Mouse (Mus musculus) forebrain, embryonic 10.5 days (tissue): Measurements from ENCODE around the gene Mylk. TPM values are rescaled to one million over a fixed set of nuclear protein-coding genes. Genes with fewer than 3 reads are reported as not detected.

Experiments
- DNase-seq: peaks from one replicate; pipeline ENCODE4 v3.0.0-alpha.2; 2017; ENCODE audit warnings: low spot score; ENCODE audit errors: extremely low spot score
- H3K27ac ChIP-seq: fragments of 300-500 bp; sonication (generic); 2 replicates; pipeline ENCODE4 v1.5.1; 2016; ENCODE audit warnings: mild to moderate bottlenecking
- H3K27me3 ChIP-seq: fragments of 300-500 bp; sonication (generic); 2 replicates; pipeline ENCODE4 v1.6.1; 2016; ENCODE audit warnings: mild to moderate bottlenecking; ENCODE audit not compliant: poor library complexity, severe bottlenecking
- H3K36me3 ChIP-seq: fragments of 300-500 bp; sonication (generic); replicated peaks from 2 replicates; pipeline ENCODE4 v1.6.1; 2016; ENCODE audit warnings: mild to moderate bottlenecking, moderate library complexity
- H3K4me1 ChIP-seq: fragments of 300-500 bp; sonication (generic); 2 replicates; pipeline ENCODE4 v1.6.1; 2016
- H3K4me3 ChIP-seq: fragments of 300-500 bp; sonication (generic); 2 replicates; pipeline ENCODE4 v1.5.1; 2016; ENCODE audit warnings: mild to moderate bottlenecking, moderate library complexity
- H3K9me3 ChIP-seq: fragments of 300-500 bp; sonication (generic); 2 replicates; pipeline ENCODE4 v1.6.1; 2016; ENCODE audit warnings: mild to moderate bottlenecking, moderate library complexity
- WGBS: fragments of 180-500 bp; shearing (Covaris S2); methylation state at CpG from one replicate; pipeline ENCODE4 v1.1.7; 2016; 5-methylcytosine and 5-hydroxymethylcytosine counted together
- polyA plus RNA-seq: library from polyadenylated mRNA; unstranded; fragments of >200 nt; fragmentation: Nextera tagmentation; extraction: Ambion mirVana; gene quantifications from 2 replicates; pipeline ENCODE4 v1.2.1, GENCODE M21; 2016

Mylk gene
- polyA plus RNA-seq, 1 experiment from 2014 or later, result 5.1 TPM

DNA sequence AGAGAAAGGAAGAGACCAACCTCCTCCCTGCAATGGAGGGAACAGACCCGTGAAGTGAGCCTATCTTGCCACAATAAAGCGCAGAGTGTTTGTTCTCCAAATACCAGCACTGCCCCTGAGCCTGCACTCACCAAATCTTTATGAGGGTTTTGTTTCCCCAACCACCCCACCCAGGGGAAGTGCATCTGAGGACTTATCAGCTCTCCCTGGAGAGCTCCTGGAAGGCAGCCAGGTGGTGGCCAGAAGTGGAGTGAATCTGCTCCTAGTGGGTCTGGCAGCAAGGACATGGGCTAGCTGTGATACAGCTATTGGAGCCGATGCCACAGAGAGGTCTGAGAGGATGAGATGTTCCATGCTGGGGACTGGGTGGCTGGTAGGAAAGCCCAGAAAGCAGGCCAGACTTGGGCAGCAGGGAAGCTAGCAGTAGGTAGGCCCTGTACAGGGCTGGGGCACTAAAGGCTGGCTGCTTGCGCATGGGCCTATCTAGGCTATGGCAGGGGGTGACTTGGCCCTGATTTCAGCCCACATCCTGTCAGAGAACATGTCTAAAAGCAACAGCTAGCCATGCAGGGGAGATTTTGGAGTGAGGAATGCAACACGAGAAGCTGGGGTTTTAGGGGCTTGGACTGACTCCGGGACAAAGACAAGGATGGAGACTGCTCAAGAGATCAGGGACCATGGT lies 180.1 kb downstream of the Mylk start:
- Histone ChIP-seq H3K27me3 (peaks cover 4% of the 10 kb centered on the region), H3K27ac (peak overlapping the region; percentile 40; the same call in 1 of the 2 replicates), H3K4me3 (no peak overlapping the region), H3K9me3 (no peaks in the 10 kb centered on the region), H3K36me3 (0 out of 2 replicates have a peak, but pooled peaks cover 2% of the 10 kb centered on the region), H3K4me1 (peaks cover 55% of the 10 kb centered on the region)
- WGBS, result 77% methylated on average over 6 of the region's 6 CpGs
- DNase-seq, result no peak

DNA sequence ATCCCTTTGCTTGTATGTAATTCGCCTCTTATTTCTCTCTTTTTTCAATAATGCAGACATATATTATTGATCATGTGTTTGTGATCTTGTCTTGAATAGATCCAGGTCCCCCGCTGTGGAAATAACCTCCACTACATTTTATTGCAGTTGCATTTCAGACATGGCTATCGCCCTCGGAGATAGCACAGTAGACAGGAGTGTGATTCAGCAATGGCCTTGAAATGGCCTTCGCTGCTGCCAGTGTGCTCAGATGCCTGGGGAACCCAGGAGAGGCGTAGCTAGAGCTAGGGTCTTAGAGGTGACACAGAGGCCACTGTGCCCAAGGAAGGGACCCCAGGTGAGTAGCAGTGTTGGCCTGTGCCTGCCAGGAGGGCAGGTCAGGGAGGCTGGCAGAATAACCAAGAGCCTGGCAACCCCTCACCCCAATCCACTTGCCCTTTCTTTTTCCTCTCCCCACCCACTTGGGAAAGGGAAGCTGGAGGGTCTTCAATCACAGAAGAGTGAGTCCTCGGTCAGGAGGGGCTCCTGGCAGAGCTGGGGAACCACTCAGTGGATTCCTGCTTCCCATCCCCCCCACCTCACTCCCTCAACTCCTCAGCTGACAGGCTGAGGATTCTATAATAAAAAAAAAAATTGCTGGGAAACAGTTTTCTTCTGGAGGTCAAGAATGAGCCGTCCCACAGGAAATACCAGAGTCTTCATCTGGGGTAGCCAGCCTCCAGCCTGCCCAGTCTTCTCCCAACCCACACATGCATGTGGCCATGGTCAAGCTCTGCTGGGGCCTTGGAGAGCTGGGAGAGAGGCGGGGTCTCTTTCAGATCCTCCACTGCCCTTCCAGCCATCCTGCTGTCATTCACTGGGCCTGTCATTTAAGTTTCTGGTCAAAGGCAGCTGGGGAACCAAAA lies 181.8 kb downstream of the Mylk start:
- Histone ChIP-seq H3K36me3 (0 out of 2 replicates have a peak, but pooled peaks cover 2% of the 10 kb centered on the region), H3K27me3 (peaks cover 4% of the 10 kb centered on the region), H3K4me3 (no peak overlapping the region), H3K4me1 (peaks cover 47% of the 10 kb centered on the region), H3K9me3 (no peaks in the 10 kb centered on the region), H3K27ac (0 out of 2 replicates have a peak overlapping the region, but pooled peaks have one; percentile 54)
- 85% methylated on average over 9 of the region's 9 CpGs for WGBS
- DNase-seq, result no peak

DNA sequence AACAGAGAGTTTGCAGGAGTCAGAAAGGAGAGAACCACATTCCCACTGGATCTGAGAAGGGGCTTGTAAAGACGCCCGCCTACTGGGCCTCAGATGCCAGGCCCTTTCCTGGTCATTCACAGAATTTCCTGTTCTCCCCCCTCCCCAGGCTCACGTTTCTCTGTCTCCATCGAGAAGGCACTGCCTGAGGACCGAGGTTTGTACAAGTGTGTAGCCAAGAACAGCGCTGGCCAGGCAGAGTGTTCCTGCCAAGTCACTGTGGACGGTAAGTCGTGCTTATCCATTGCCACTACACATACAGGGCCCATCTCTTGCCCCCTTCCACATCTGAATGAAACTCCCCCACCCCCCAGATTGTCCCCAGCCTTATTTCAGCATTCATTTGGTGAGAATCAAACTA lies 184.7 kb downstream of the Mylk start:
- no peaks in the 10 kb centered on the region for H3K27me3 ChIP-seq
- H3K9me3 ChIP-seq, result no peaks in the 10 kb centered on the region
- no peak for DNase-seq
- no peaks in the 10 kb centered on the region for H3K36me3 ChIP-seq
- peak overlapping the region; percentile 57; the same call in 1 of the 2 replicates for H3K27ac ChIP-seq
- 85% methylated on average over 8 of the region's 8 CpGs for WGBS
- no peak overlapping the region for H3K4me3 ChIP-seq
- H3K4me1 ChIP-seq, result peaks cover 45% of the 10 kb centered on the region

DNA sequence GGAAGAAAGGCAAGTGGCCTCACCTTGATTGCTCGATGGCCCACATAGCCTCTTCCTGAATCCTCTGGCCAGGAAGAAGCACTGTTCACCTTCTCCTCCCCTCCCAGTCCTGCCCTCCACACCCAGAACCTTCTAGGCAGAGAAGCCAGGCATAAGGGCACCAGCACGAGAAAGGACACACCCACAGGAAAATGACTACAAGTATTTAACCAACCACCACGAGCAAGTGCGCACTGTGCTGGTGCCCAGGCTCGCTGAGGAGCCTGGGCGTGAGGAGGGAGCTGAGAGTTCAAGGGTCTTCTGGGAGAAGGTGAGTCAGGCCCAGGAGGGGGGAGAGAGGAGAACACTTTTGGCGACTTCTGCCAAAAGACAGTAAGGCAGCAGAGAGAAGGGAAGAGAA lies 185.1 kb downstream of the Mylk start:
- DNase-seq, result no peak
- Histone ChIP-seq H3K9me3 (no peaks in the 10 kb centered on the region), H3K36me3 (no peaks in the 10 kb centered on the region), H3K27ac (peak overlapping the region; percentile 49; the same call in 1 of the 2 replicates), H3K27me3 (no peaks in the 10 kb centered on the region), H3K4me3 (no peak overlapping the region), H3K4me1 (peaks cover 45% of the 10 kb centered on the region)
- 84% methylated on average over 7 of the region's 7 CpGs for WGBS

DNA sequence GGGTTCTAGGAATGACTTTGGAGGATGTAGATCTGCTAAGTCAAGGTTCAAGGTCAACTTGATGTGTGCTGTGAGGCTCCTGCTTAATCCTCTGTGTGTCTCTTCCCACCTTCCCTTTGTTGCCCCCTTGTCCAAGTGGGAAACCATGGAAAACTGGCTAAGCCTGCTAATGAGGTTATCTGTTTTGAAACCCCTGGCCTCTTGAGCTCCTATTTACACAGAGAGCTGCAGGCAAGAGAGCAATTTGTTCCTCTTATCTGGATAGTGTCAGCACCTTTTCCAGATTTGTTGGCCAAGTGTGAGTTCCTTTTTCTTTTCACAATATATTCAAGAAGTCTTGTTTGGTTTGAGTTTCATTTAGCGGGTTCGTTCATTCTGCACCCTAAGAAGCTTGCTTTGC lies 186.3 kb downstream of the Mylk start:
- H3K9me3 ChIP-seq, result no peaks in the 10 kb centered on the region
- no peaks in the 10 kb centered on the region for H3K36me3 ChIP-seq
- WGBS, result 90% methylated on average over 2 of the region's 2 CpGs
- H3K27ac ChIP-seq, result no peak overlapping the region
- H3K4me1 ChIP-seq, result peaks cover 46% of the 10 kb centered on the region
- no peaks in the 10 kb centered on the region for H3K27me3 ChIP-seq
- no peak overlapping the region for H3K4me3 ChIP-seq
- DNase-seq, result no peak

DNA sequence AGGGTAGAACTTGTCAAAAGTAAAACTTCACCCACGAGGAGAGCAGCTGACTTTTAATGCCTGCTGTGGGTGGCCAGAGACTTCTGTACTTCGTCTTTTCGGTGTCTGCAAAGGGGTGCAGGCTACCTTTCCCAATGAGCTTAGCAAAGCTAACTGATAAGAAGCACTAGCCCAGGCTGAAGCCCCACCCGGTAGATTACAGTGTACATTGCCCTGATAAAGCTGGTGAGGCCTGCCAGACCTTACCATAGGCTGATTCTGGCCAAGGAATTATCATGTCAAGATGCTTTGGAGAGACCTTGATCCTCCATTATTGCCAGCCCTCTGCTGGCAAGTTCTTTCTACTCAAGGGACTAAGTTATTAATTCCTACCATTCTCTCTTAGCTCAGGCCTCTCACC lies 188.2 kb downstream of the Mylk start:
- Histone ChIP-seq H3K27me3 (no peaks in the 10 kb centered on the region), H3K27ac (no peak overlapping the region)
- WGBS, result 89% methylated on average over 4 of the region's 4 CpGs

DNA sequence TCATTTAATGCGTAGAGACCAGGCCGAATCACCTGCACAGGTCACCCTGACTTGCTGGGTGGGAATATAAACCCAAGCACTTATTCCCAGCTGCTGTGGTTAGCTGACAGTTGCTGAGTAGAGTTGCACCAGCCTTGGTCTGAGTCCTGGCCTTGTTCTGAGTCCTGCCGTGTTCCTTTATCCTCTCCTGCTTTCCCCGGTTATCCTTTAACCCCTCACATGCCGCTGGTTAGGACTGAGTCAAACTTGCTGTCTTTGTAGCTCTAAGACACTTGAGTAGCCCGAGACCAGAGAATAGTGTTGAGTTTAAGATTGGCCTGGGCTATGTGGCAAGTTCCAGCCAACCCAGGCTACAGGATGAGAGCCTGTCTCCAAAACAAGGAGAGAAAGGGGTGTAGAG lies 189.5 kb downstream of the Mylk start:
- H3K27me3 ChIP-seq, result no peaks in the 10 kb centered on the region
- H3K9me3 ChIP-seq, result no peaks in the 10 kb centered on the region
- 0 out of 2 replicates have a peak overlapping the region, but pooled peaks have one; percentile 37 for H3K27ac ChIP-seq
- H3K4me1 ChIP-seq, result peaks cover 61% of the 10 kb centered on the region
- 44% methylated on average over 6 of the region's 6 CpGs for WGBS
- H3K4me3 ChIP-seq, result no peak overlapping the region
- H3K36me3 ChIP-seq, result no peaks in the 10 kb centered on the region
- no peak for DNase-seq

More for the DNA sequence above, 188.2 kb downstream of the Mylk start:
- no peak overlapping the region for H3K4me3 ChIP-seq
- no peaks in the 10 kb centered on the region for H3K36me3 ChIP-seq
- no peaks in the 10 kb centered on the region for H3K9me3 ChIP-seq
- H3K4me1 ChIP-seq, result peaks cover 57% of the 10 kb centered on the region
- no peak for DNase-seq

DNA sequence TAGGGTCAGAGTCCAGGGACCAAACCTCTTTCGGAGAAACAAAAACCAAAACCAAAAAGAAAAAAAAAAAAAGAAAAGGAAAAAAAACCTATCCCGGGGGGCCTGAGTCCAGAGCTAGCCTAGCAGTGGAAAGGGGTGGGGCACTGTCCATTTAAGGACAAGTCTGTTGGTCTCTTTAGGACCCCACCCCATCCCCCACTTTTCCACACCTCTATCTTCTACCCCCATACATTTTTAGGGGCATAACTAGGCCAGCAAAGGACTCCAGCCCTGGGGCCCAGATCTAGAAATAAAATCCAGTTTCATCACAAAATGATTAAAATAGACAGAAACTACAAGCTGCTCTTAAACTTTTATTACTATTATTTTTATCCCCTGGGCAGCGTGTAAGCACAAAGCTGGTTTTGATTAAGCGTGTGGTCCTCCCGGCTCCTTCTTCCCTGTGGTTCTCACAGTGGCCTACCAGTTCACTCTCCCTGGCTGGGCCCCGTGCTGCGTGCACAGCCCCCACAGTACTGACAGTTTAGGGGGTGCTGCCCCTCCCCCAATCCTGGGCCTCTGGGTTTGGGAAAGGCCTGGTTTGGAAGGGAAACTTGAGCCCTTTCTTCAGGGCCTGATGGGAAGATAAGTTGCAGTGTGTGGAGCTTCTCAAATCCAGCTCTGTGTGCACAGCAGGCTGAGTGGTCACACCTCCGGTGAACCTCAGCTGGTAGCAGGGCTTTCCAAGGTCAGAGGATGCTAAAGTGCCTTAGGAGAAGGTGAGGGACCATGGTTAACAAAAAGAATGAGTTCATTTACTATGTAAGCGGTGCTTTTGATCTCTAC lies 190.7 kb downstream of the Mylk start:
- Histone ChIP-seq H3K27me3 (no peaks in the 10 kb centered on the region), H3K27ac (peak overlapping the region; percentile 77), H3K4me3 (no peak overlapping the region), H3K9me3 (no peaks in the 10 kb centered on the region), H3K36me3 (no peaks in the 10 kb centered on the region), H3K4me1 (peaks cover 58% of the 10 kb centered on the region)
- WGBS, result 46% methylated on average over 9 of the region's 9 CpGs
- peak; percentile 31 for DNase-seq

DNA sequence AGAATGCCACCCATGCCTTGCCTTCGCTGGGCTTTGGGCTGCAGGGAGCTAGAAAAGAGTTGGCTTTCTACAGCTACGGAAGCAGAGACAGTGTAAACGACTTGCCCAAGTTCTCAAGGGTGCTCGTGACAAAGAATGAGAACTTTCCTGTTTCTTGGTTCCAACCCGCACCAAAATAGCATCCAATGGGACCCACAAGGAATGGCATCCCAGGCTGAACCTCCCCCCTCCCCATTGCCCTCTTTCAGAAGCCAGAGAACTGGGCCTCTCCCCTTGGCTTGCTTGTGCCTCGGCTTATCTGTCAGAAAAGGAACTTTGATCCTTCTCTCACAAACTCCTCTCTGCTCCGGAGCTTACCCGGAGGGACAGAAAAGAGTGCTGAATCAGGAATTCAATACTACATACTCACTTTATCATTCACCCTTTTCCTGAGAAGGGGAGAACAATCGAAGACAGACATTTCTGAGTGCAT lies 191.4 kb downstream of the Mylk start:
- Histone ChIP-seq H3K4me3 (no peak overlapping the region), H3K27ac (peak overlapping the region; percentile 77), H3K9me3 (no peaks in the 10 kb centered on the region), H3K4me1 (peaks cover 59% of the 10 kb centered on the region), H3K27me3 (no peaks in the 10 kb centered on the region), H3K36me3 (no peaks in the 10 kb centered on the region)
- 63% methylated on average over 9 of the region's 9 CpGs for WGBS
- DNase-seq, result no peak

DNA sequence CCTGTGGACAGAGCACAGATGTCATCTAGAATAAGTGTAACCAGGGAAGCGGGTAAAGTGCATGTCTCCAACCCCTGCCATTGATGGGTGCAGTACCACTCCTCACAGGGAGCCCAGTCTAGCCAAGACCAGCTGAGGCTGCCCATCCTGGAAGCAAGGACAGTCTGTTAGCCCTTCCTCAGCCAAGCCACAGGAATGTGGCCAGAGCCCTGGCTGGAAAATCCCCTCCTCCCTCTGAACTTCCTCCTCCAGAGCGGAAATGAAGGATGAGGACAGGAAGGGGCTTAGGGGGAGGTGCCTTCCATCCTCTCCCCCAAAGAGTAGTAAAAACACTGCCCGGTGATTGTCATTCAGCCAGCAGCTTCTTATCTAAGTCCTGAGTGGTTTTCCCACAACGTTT lies 192.6 kb downstream of the Mylk start:
- no peaks in the 10 kb centered on the region for H3K36me3 ChIP-seq
- H3K9me3 ChIP-seq, result no peaks in the 10 kb centered on the region
- WGBS, result 65% methylated on average over 4 of the region's 4 CpGs
- DNase-seq, result no peak
- H3K4me3 ChIP-seq, result no peak overlapping the region
- no peaks in the 10 kb centered on the region for H3K27me3 ChIP-seq
- H3K4me1 ChIP-seq, result peaks cover 65% of the 10 kb centered on the region
- peak overlapping the region; percentile 77 for H3K27ac ChIP-seq

DNA sequence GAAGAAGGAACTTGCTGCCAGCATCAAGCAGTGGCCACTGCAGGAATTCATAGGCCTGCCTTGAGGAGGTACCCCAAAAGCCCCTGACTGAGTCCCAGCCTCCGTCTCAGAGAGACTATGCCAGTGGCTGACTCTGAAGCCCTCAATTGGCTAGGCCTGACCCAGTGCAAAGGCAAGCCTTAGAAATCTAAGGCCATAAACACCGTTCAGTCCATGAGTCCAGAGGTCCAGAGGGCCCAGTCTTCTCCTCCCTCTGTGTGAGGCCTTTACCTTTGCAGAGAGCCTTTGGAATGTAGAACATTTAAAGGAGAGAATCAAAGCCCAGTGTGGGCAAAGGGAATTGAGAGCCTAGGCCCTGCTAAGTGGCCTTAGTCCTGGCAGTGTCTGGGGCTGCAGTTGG lies 193.2 kb downstream of the Mylk start:
- peaks cover 68% of the 10 kb centered on the region for H3K4me1 ChIP-seq
- WGBS, result 86% methylated on average over 2 of the region's 2 CpGs
- no peaks in the 10 kb centered on the region for H3K9me3 ChIP-seq
- H3K27me3 ChIP-seq, result no peaks in the 10 kb centered on the region
- peak overlapping the region; percentile 77 for H3K27ac ChIP-seq
- H3K36me3 ChIP-seq, result no peaks in the 10 kb centered on the region
- DNase-seq, result no peak
- no peak overlapping the region for H3K4me3 ChIP-seq

DNA sequence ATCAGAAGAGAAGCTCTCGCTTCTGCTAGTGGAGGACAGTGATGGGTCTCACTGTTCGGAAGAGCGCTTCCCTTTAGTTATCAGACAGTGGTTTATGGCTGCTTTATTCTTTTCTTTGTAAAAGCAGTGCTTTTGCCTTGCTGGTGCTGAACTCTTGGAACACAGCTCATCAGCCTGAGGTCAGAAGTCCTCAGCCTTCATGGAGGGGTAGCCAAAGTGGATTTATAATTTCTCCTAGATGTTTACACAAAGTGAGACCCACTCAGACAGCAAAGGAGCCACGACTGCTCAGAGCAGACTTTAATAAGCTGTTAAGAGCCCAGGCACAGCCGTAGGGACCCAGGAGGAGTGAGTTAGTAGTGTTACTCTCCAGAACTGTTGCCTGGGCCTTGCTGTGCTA lies 194.9 kb downstream of the Mylk start:
- Histone ChIP-seq H3K36me3 (no peaks in the 10 kb centered on the region), H3K27ac (no peak overlapping the region), H3K4me3 (no peak overlapping the region), H3K9me3 (no peaks in the 10 kb centered on the region), H3K4me1 (peaks cover 58% of the 10 kb centered on the region), H3K27me3 (no peaks in the 10 kb centered on the region)
- WGBS, result 79% methylated on average over 5 of the region's 5 CpGs
- DNase-seq, result no peak
